Mouse (Mus musculus): ENCODE measurements around the gene Rrm1. TPM values are rescaled to one million over a fixed set of nuclear protein-coding genes. Genes with fewer than 3 reads are reported as not detected.

Rrm1 gene
- polyA plus RNA-seq, 1 experiment = 32.2 TPM

- H3K4me2 ChIP-seq (ENCODE audit: low read depth) = no peak overlapping the region
- H3ac ChIP-seq (ENCODE audit: control insufficient read depth, insufficient read length) = no peak overlapping the region
- H3K4me3 ChIP-seq = no peak overlapping the region
- TF ChIP-seq POLR2A (IDR thresholded peaks at IDR 0.05; ENCODE audit: insufficient read length, low read depth) (no peak), E2F4 (IDR thresholded peaks at IDR 0.05; ENCODE audit: insufficient read depth) (no peak), POLR2AphosphoS2 (IDR thresholded peaks at IDR 0.05; ENCODE audit: insufficient read length, low read depth) (no peak), MYOG (IDR thresholded peaks at IDR 0.05; ENCODE audit: control insufficient read depth in 1 of 3, insufficient read depth in 1 of 3, insufficient read length in 2 of 3, low read depth in 2 of 3) (no peak), USF1 (IDR thresholded peaks at IDR 0.05; ENCODE audit: low read depth) (no peak), REST (IDR thresholded peaks at IDR 0.05; ENCODE audit: insufficient read depth, insufficient read length) (no peak), SRF (IDR thresholded peaks at IDR 0.05; ENCODE audit: control insufficient read depth, insufficient read length, low read depth) (no peak), TCF12 (IDR thresholded peaks at IDR 0.05; ENCODE audit: insufficient read depth, poor library complexity, severe bottlenecking) (no peak), MYOD1 (IDR thresholded peaks at IDR 0.05; ENCODE audit: control insufficient read depth in 1 of 3, insufficient read length in 2 of 3, low read depth in 2 of 3) (no peak)
- no peaks in the 10 kb centered on the region for H3K79me2 ChIP-seq (ENCODE audit: control insufficient read depth, insufficient read depth)
- no peaks in the 10 kb centered on the region for H3K36me3 ChIP-seq (ENCODE audit: control insufficient read depth, insufficient read depth)
- no peaks in the 10 kb centered on the region for H3K27me3 ChIP-seq (ENCODE audit: control insufficient read depth, insufficient read depth, insufficient read length)
Observed at GRCm38 (mm10) chr7:102508066-102508465, 66.6 kb downstream of the Rrm1 start.

- no peaks in the 10 kb centered on the region for H3K79me2 ChIP-seq (ENCODE audit: control insufficient read depth, insufficient read depth)
- H3K4me3 ChIP-seq = no peak overlapping the region
- no peak overlapping the region for H3K4me2 ChIP-seq (ENCODE audit: low read depth)
- no peaks in the 10 kb centered on the region for H3K27me3 ChIP-seq (ENCODE audit: control insufficient read depth, insufficient read depth, insufficient read length)
- H3ac ChIP-seq (ENCODE audit: control insufficient read depth, insufficient read length) = no peak overlapping the region
- no peaks in the 10 kb centered on the region for H3K36me3 ChIP-seq (ENCODE audit: control insufficient read depth, insufficient read depth)
- no peak for TF ChIP-seq USF1 (IDR thresholded peaks at IDR 0.05; ENCODE audit: low read depth)
- TF ChIP-seq POLR2A (IDR thresholded peaks at IDR 0.05; ENCODE audit: insufficient read length, low read depth) = no peak
- no peak for TF ChIP-seq POLR2AphosphoS2 (IDR thresholded peaks at IDR 0.05; ENCODE audit: insufficient read length, low read depth)
- TF ChIP-seq MAX (IDR thresholded peaks at IDR 0.05; ENCODE audit: low read depth) = no peak
- TF ChIP-seq MYOD1 (IDR thresholded peaks at IDR 0.05; ENCODE audit: control insufficient read depth in 1 of 3, insufficient read length in 2 of 3, low read depth in 2 of 3) = no peak
- TF ChIP-seq TCF3 (IDR thresholded peaks at IDR 0.05; ENCODE audit: insufficient read length, low read depth) = no peak
- TF ChIP-seq CEBPB (IDR thresholded peaks at IDR 0.05; ENCODE audit: insufficient read depth, poor library complexity, severe bottlenecking) = no peak
- no peak for TF ChIP-seq MYOG (IDR thresholded peaks at IDR 0.05; ENCODE audit: control insufficient read depth in 1 of 3, insufficient read depth in 1 of 3, insufficient read length in 2 of 3, low read depth in 2 of 3)
- no peak for TF ChIP-seq TCF12 (IDR thresholded peaks at IDR 0.05; ENCODE audit: insufficient read depth, poor library complexity, severe bottlenecking)
- TF ChIP-seq E2F4 (IDR thresholded peaks at IDR 0.05; ENCODE audit: insufficient read depth) = no peak
- TF ChIP-seq SRF (IDR thresholded peaks at IDR 0.05; ENCODE audit: control insufficient read depth, insufficient read length, low read depth) = no peak
- no peak for TF ChIP-seq REST (IDR thresholded peaks at IDR 0.05; ENCODE audit: insufficient read depth, insufficient read length)
Observed at GRCm38 (mm10) chr7:102508666-102509065, 67.2 kb downstream of the Rrm1 start.

GRCm38 (mm10) chr7:102509726-102510125 is 68.2 kb downstream of the Rrm1 start:
- TF ChIP-seq POLR2A (IDR thresholded peaks at IDR 0.05; ENCODE audit: insufficient read length, low read depth) (no peak), POLR2AphosphoS2 (IDR thresholded peaks at IDR 0.05; ENCODE audit: insufficient read length, low read depth) (no peak), USF1 (IDR thresholded peaks at IDR 0.05; ENCODE audit: low read depth) (no peak), MYOG (IDR thresholded peaks at IDR 0.05; ENCODE audit: control insufficient read depth in 1 of 3, insufficient read depth in 1 of 3, insufficient read length in 2 of 3, low read depth in 2 of 3) (no peak), SRF (IDR thresholded peaks at IDR 0.05; ENCODE audit: control insufficient read depth, insufficient read length, low read depth) (no peak), TCF12 (IDR thresholded peaks at IDR 0.05; ENCODE audit: insufficient read depth, poor library complexity, severe bottlenecking) (no peak), MAX (IDR thresholded peaks at IDR 0.05; ENCODE audit: low read depth) (no peak), TCF3 (IDR thresholded peaks at IDR 0.05; ENCODE audit: insufficient read length, low read depth) (no peak), E2F4 (IDR thresholded peaks at IDR 0.05; ENCODE audit: insufficient read depth) (no peak), CEBPB (IDR thresholded peaks at IDR 0.05; ENCODE audit: insufficient read depth, poor library complexity, severe bottlenecking) (no peak), REST (IDR thresholded peaks at IDR 0.05; ENCODE audit: insufficient read depth, insufficient read length) (no peak), MYOD1 (IDR thresholded peaks at IDR 0.05; ENCODE audit: control insufficient read depth in 1 of 3, insufficient read length in 2 of 3, low read depth in 2 of 3) (no peak)
- Histone ChIP-seq H3K79me2 (ENCODE audit: control insufficient read depth, insufficient read depth) (no peaks in the 10 kb centered on the region), H3K4me2 (ENCODE audit: low read depth) (no peak overlapping the region), H3ac (ENCODE audit: control insufficient read depth, insufficient read length) (no peak overlapping the region), H3K36me3 (ENCODE audit: control insufficient read depth, insufficient read depth) (no peaks in the 10 kb centered on the region), H3K27me3 (ENCODE audit: control insufficient read depth, insufficient read depth, insufficient read length) (no peaks in the 10 kb centered on the region), H3K4me3 (no peak overlapping the region)

GRCm38 (mm10) chr7:102511927-102512326 is 70.4 kb downstream of the Rrm1 start:
- no peak overlapping the region for H3ac ChIP-seq (ENCODE audit: control insufficient read depth, insufficient read length)
- H3K36me3 ChIP-seq (ENCODE audit: control insufficient read depth, insufficient read depth) = no peaks in the 10 kb centered on the region
- H3K4me2 ChIP-seq (ENCODE audit: low read depth) = no peak overlapping the region
- no peak overlapping the region for H3K4me3 ChIP-seq
- H3K27me3 ChIP-seq (ENCODE audit: control insufficient read depth, insufficient read depth, insufficient read length) = peaks cover 3% of the 10 kb centered on the region
- no peak for TF ChIP-seq USF1 (IDR thresholded peaks at IDR 0.05; ENCODE audit: low read depth)
- no peak for TF ChIP-seq MAX (IDR thresholded peaks at IDR 0.05; ENCODE audit: low read depth)
- no peak for TF ChIP-seq MYOG (IDR thresholded peaks at IDR 0.05; ENCODE audit: control insufficient read depth in 1 of 3, insufficient read depth in 1 of 3, insufficient read length in 2 of 3, low read depth in 2 of 3)
- TF ChIP-seq TCF12 (IDR thresholded peaks at IDR 0.05; ENCODE audit: insufficient read depth, poor library complexity, severe bottlenecking) = no peak
- TF ChIP-seq E2F4 (IDR thresholded peaks at IDR 0.05; ENCODE audit: insufficient read depth) = no peak
- no peak for TF ChIP-seq CEBPB (IDR thresholded peaks at IDR 0.05; ENCODE audit: insufficient read depth, poor library complexity, severe bottlenecking)
- TF ChIP-seq MYOD1 (IDR thresholded peaks at IDR 0.05; ENCODE audit: control insufficient read depth in 1 of 3, insufficient read length in 2 of 3, low read depth in 2 of 3) = no peak
- TF ChIP-seq SRF (IDR thresholded peaks at IDR 0.05; ENCODE audit: control insufficient read depth, insufficient read length, low read depth) = no peak
- no peak for TF ChIP-seq POLR2AphosphoS2 (IDR thresholded peaks at IDR 0.05; ENCODE audit: insufficient read length, low read depth)
- no peak for TF ChIP-seq REST (IDR thresholded peaks at IDR 0.05; ENCODE audit: insufficient read depth, insufficient read length)
- no peak for TF ChIP-seq TCF3 (IDR thresholded peaks at IDR 0.05; ENCODE audit: insufficient read length, low read depth)
- TF ChIP-seq POLR2A (IDR thresholded peaks at IDR 0.05; ENCODE audit: insufficient read length, low read depth) = no peak
- H3K79me2 ChIP-seq (ENCODE audit: control insufficient read depth, insufficient read depth) = no peaks in the 10 kb centered on the region
